Mouse (Mus musculus): Measurements from ENCODE around the gene Micall2. TPM values are rescaled to one million over a fixed set of nuclear protein-coding genes. Genes with fewer than 3 reads are reported as not detected.
A peak's percentile ranks its signal among the peaks of the same experiment; 100 is the strongest.

Gene Micall2
- 1.8 TPM in 2 replicates for polyA plus RNA-seq (2011; ENCODE audit: insufficient read depth, insufficient read length, low read depth, missing spikeins)

GRCm38 (mm10) chr5:139735677-139736503 is at the start of gene Micall2:
TSS of gene Micall2 (minus strand) at chr5:139736336.
- Histone ChIP-seq H3K27ac (ENCODE audit: insufficient read depth, low read length) (no peak within 1 kb of the TSS), H3K4me1 (ENCODE audit: control insufficient read depth, insufficient read depth, low read length) (no peaks in the 10 kb centered on the region)

DNA sequence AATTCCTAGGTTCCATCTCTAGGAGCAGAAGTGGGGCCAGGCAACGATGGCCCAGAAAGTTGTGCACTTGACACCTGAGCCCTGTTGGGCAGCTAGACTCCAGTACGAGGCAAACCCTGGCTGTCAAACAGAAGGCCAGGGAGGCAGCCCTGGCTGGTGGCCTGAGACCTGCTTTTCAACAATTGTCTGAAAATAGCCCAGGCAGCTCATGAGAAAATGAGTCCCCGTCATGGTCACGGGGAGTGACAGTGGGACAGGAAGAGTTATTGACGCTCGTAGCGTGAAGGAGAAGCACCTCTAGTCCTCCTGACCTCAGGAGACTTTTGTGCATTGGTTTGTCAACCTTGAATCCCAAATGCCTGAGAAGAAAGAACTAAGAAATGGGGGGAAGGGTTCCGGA is 45.3 kb upstream of the Micall2 start:
- no peaks in the 10 kb centered on the region for H3K4me1 ChIP-seq (ENCODE audit: control insufficient read depth, insufficient read depth, low read length)
- no peaks in the 10 kb centered on the region for H3K27me3 ChIP-seq (ENCODE audit: control insufficient read depth, insufficient read depth, low read length, poor library complexity, severe bottlenecking)
- H3K27ac ChIP-seq (ENCODE audit: insufficient read depth, low read length), result no peak overlapping the region
- no peaks in the 10 kb centered on the region for H3K36me3 ChIP-seq (ENCODE audit: control insufficient read depth, insufficient read depth, low read length, poor library complexity, severe bottlenecking)
- no peak for TF ChIP-seq EP300 (IDR thresholded peaks at IDR 0.05; ENCODE audit: insufficient read depth, low read depth, low read length)
- TF ChIP-seq POLR2A (IDR thresholded peaks at IDR 0.05; ENCODE audit: insufficient read depth, low read length), result no peak
- no peak for TF ChIP-seq CTCF (IDR thresholded peaks at IDR 0.05; ENCODE audit: low read depth, low read length)
- no peak overlapping the region for H3K9ac ChIP-seq (ENCODE audit: low read depth, poor library complexity, severe bottlenecking)
- H3K9me3 ChIP-seq (replicated peaks; ENCODE audit: control insufficient read depth, insufficient read depth, low read length, poor library complexity, severe bottlenecking), result no peaks in the 10 kb centered on the region
- no peak overlapping the region for H3K4me3 ChIP-seq (ENCODE audit: low read depth, low read length)

More at GRCm38 (mm10) chr5:139735677-139736503, at the start of gene Micall2:
- H3K4me3 ChIP-seq (ENCODE audit: low read depth, low read length), result peak within 1 kb of the TSS; percentile 37
- no peaks in the 10 kb centered on the region for H3K36me3 ChIP-seq (ENCODE audit: control insufficient read depth, insufficient read depth, low read length, poor library complexity, severe bottlenecking)
- TF ChIP-seq CTCF (IDR thresholded peaks at IDR 0.05; ENCODE audit: low read depth, low read length), result no peak
- no peak for TF ChIP-seq POLR2A (IDR thresholded peaks at IDR 0.05; ENCODE audit: insufficient read depth, low read length)
- TF ChIP-seq EP300 (IDR thresholded peaks at IDR 0.05; ENCODE audit: insufficient read depth, low read depth, low read length), result no peak
- no peaks in the 10 kb centered on the region for H3K27me3 ChIP-seq (ENCODE audit: control insufficient read depth, insufficient read depth, low read length, poor library complexity, severe bottlenecking)
- H3K9me3 ChIP-seq (replicated peaks; ENCODE audit: control insufficient read depth, insufficient read depth, low read length, poor library complexity, severe bottlenecking), result no peaks in the 10 kb centered on the region
- H3K9ac ChIP-seq (ENCODE audit: low read depth, poor library complexity, severe bottlenecking), result 0 out of 2 replicates have a peak within 1 kb of the TSS, but pooled peaks have one; percentile 44

- Histone ChIP-seq H3K36me3 (ENCODE audit: control insufficient read depth, insufficient read depth, low read length, poor library complexity, severe bottlenecking) (peaks cover 6% of the 10 kb centered on the region), H3K27me3 (ENCODE audit: control insufficient read depth, insufficient read depth, low read length, poor library complexity, severe bottlenecking) (no peaks in the 10 kb centered on the region), H3K9ac (ENCODE audit: low read depth, poor library complexity, severe bottlenecking) (no peak overlapping the region), H3K27ac (ENCODE audit: insufficient read depth, low read length) (no peak overlapping the region), H3K9me3 (replicated peaks; ENCODE audit: control insufficient read depth, insufficient read depth, low read length, poor library complexity, severe bottlenecking) (no peaks in the 10 kb centered on the region), H3K4me1 (ENCODE audit: control insufficient read depth, insufficient read depth, low read length) (no peaks in the 10 kb centered on the region), H3K4me3 (ENCODE audit: low read depth, low read length) (no peak overlapping the region)
- TF ChIP-seq CTCF (IDR thresholded peaks at IDR 0.05; ENCODE audit: low read depth, low read length), result no peak
- no peak for TF ChIP-seq POLR2A (IDR thresholded peaks at IDR 0.05; ENCODE audit: insufficient read depth, low read length)
- TF ChIP-seq EP300 (IDR thresholded peaks at IDR 0.05; ENCODE audit: insufficient read depth, low read depth, low read length), result no peak
Measured at GRCm38 (mm10) chr5:139776966-139777365, 40.8 kb upstream of the Micall2 start.

DNA sequence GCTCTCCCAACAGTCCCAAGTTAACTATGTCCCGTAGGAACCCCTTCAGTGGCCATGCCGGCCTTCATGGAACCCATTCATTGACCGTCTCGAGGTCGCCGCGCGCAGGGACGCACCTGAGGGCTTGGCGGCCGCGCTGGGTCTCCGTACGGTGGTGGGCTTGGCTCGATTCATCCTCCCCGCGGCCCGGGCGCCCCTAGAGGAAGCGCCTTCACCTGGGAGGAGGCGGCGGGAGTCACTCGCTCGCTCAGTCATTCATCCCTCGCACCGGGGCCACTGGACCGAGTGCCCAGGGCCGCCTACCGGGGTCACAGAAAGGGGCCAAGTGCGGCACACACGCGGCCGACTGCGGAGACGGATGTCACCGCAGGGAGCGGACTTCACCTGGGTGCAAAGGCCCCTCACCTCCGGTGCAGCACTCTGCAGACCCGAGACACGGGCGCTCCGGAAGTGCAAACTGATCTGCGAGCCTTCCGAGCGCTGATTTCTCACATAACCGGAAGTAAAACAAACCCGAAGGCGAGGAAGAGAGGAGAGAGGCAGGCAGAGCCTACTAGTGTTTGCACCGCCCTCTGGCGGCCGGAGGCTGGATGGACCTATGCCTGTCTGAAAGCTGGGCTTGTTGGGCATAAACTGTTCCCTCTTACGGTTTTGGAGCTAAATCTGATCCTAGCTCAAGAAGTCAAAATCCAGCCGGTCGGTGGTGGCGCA is 39.2 kb upstream of the Micall2 start, which contains the start of gene Ints1:
TSS of gene Ints1 (minus strand) at position 459 of the 711 bp plus-strand sequence.
- H3K4me1 ChIP-seq (ENCODE audit: control insufficient read depth, insufficient read depth, low read length), result no peaks in the 10 kb centered on the region
- H3K4me3 ChIP-seq (ENCODE audit: low read depth, low read length), result peak within 1 kb of the TSS; percentile 78
- peaks cover 20% of the 10 kb centered on the region for H3K36me3 ChIP-seq (ENCODE audit: control insufficient read depth, insufficient read depth, low read length, poor library complexity, severe bottlenecking)
- no peaks in the 10 kb centered on the region for H3K9me3 ChIP-seq (replicated peaks; ENCODE audit: control insufficient read depth, insufficient read depth, low read length, poor library complexity, severe bottlenecking)
- TF ChIP-seq POLR2A (IDR thresholded peaks at IDR 0.05; ENCODE audit: insufficient read depth, low read length) (no peak), CTCF (IDR thresholded peaks at IDR 0.05; ENCODE audit: low read depth, low read length) (peak; percentile 91)
- no peak within 1 kb of the TSS for H3K27ac ChIP-seq (ENCODE audit: insufficient read depth, low read length)
- H3K27me3 ChIP-seq (ENCODE audit: control insufficient read depth, insufficient read depth, low read length, poor library complexity, severe bottlenecking), result no peaks in the 10 kb centered on the region
- H3K9ac ChIP-seq (ENCODE audit: low read depth, poor library complexity, severe bottlenecking), result peak within 1 kb of the TSS; percentile 72

DNA sequence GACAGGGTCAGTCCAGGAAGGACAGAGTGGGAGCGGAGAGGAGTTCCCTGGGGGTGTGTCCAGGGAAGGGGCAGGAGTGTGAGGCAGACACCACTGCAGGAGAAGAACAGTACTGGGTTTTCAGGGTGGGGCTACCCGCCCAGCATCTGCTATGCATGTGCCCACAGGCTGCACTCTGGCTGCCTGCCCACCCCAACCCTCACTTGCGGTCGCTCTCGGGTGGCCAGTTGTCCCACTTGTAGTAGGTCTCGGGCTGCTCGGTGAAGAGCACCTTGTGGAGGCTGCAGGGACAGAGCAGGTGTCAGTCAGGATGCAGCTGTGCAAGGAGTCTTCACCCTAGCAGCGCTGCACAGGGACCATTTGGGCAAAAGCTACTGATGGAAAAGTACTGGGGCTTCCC is 32.1 kb upstream of the Micall2 start:
- Histone ChIP-seq H3K4me3 (ENCODE audit: low read depth, low read length) (no peak overlapping the region), H3K4me1 (ENCODE audit: control insufficient read depth, insufficient read depth, low read length) (no peaks in the 10 kb centered on the region), H3K36me3 (ENCODE audit: control insufficient read depth, insufficient read depth, low read length, poor library complexity, severe bottlenecking) (peaks cover 24% of the 10 kb centered on the region), H3K9me3 (replicated peaks; ENCODE audit: control insufficient read depth, insufficient read depth, low read length, poor library complexity, severe bottlenecking) (no peaks in the 10 kb centered on the region), H3K9ac (ENCODE audit: low read depth, poor library complexity, severe bottlenecking) (no peak overlapping the region), H3K27me3 (ENCODE audit: control insufficient read depth, insufficient read depth, low read length, poor library complexity, severe bottlenecking) (no peaks in the 10 kb centered on the region), H3K27ac (ENCODE audit: insufficient read depth, low read length) (no peak overlapping the region)
- no peak for TF ChIP-seq CTCF (IDR thresholded peaks at IDR 0.05; ENCODE audit: low read depth, low read length)
- no peak for TF ChIP-seq EP300 (IDR thresholded peaks at IDR 0.05; ENCODE audit: insufficient read depth, low read depth, low read length)
- TF ChIP-seq POLR2A (IDR thresholded peaks at IDR 0.05; ENCODE audit: insufficient read depth, low read length), result no peak
